Comparison of ENCODE assay signal across 10 mouse cellular contexts in genomic region chr8:117333619-117334018, GRCm38 (mm10).
DNase-seq lines count a peak whose midpoint lies in the region; ATAC-seq lines count a peak whose summit lies in the region.
"Had no signal": no experiment of that assay in that cellular context is flagged by ENCODE, and none has a peak within 500 bp of the region (broad histone marks: within the 10 kb centered on the region; RNA-seq: fewer than 3 reads in every experiment).

No protein-coding gene starts in this region.

- H3K27ac ChIP-seq in embryonic facial prominence, embryonic 14.5 days (replicated peaks; ENCODE audit: low read depth, low read length), result peak overlapping the region; percentile 3; the same call in 1 of the 2 replicates
- peak overlapping the region; percentile 94 for H3K27ac ChIP-seq in stomach, embryonic 16.5 days (ENCODE audit: low read length)
- H3K27ac ChIP-seq: limb, embryonic 13.5 days had no signal

- no peaks in the 10 kb centered on the region for H3K27me3 ChIP-seq in embryonic facial prominence, embryonic 14.5 days (replicated peaks; ENCODE audit: control insufficient read depth, insufficient read depth, low read length)
- H3K27me3 ChIP-seq in stomach, embryonic 16.5 days (ENCODE audit: control insufficient read depth, insufficient read depth, low read length), result no peaks in the 10 kb centered on the region
- H3K27me3 ChIP-seq: limb, embryonic 13.5 days had no signal

- ATAC-seq in embryonic facial prominence, embryonic 14.5 days (ENCODE audit: low read depth), result no peak
- ATAC-seq in stomach, embryonic 16.5 days (ENCODE audit: insufficient read depth, low FRiP score), result peak; percentile 13; the same call in 1 of the 2 replicates
- ATAC-seq in CD4-positive, CD25-positive, alpha-beta regulatory T cell, adult 4 months, result no peak

- H3K4me2 ChIP-seq in embryonic facial prominence, embryonic 14.5 days (ENCODE audit: low read depth, low read length), result no peak overlapping the region
- H3K4me2 ChIP-seq in stomach, embryonic 16.5 days (ENCODE audit: low read depth, low read length), result peak overlapping the region; percentile 30
- H3K4me2 ChIP-seq: limb, embryonic 13.5 days had no signal

- WGBS in embryonic facial prominence, embryonic 14.5 days, result 35% methylated on average over 6 of the region's 6 CpGs
- WGBS in stomach, embryonic 16.5 days, result 48% methylated on average over 6 of the region's 6 CpGs

- H3K36me3 ChIP-seq in embryonic facial prominence, embryonic 14.5 days (ENCODE audit: control insufficient read depth, insufficient read depth, low read length), result no peaks in the 10 kb centered on the region
- H3K36me3 ChIP-seq in stomach, embryonic 16.5 days (ENCODE audit: control insufficient read depth, insufficient read depth, low read length), result no peaks in the 10 kb centered on the region
- H3K36me3 ChIP-seq: limb, embryonic 13.5 days had no signal

- no peaks in the 10 kb centered on the region for H3K9me3 ChIP-seq in embryonic facial prominence, embryonic 14.5 days (ENCODE audit: control insufficient read depth, low read length)
- H3K9me3 ChIP-seq in stomach, embryonic 16.5 days (replicated peaks; ENCODE audit: control insufficient read depth, low read length), result no peaks in the 10 kb centered on the region
- H3K9me3 ChIP-seq: limb, embryonic 13.5 days had no signal

- H3K9ac ChIP-seq in embryonic facial prominence, embryonic 14.5 days (ENCODE audit: low read depth, low read length), result no peak overlapping the region
- peak overlapping the region; percentile 34; the same call in 1 of the 2 replicates for H3K9ac ChIP-seq in stomach, embryonic 16.5 days (ENCODE audit: low read length)
- H3K9ac ChIP-seq: limb, embryonic 13.5 days had no signal

- H3K4me1 ChIP-seq in embryonic facial prominence, embryonic 14.5 days (ENCODE audit: control insufficient read depth, insufficient read depth, low read length), result peaks cover 40% of the 10 kb centered on the region
- H3K4me1 ChIP-seq in stomach, embryonic 16.5 days (ENCODE audit: control insufficient read depth, insufficient read depth, low read length), result peaks cover 70% of the 10 kb centered on the region

- peak; percentile 69 for DNase-seq in ovary, postnatal 36 days (ENCODE audit: low spot score)
- DNase-seq in ovary, postnatal 10 days (ENCODE audit: low spot score), result no peak
- DNase-seq in embryonic facial prominence, embryonic 14.5 days (ENCODE audit: low spot score), result no peak
- DNase-seq in kidney, postnatal 4 days, result peak; percentile 65 to 81
- no peak for DNase-seq in heart, adult 18-20 months
- no peak for DNase-seq in gastrocnemius, postnatal 4 days (ENCODE audit: low spot score in 2 of 2)

- no peak overlapping the region for H3K4me3 ChIP-seq in embryonic facial prominence, embryonic 14.5 days (ENCODE audit: low read depth, low read length)
- H3K4me3 ChIP-seq in stomach, embryonic 16.5 days (replicated peaks; ENCODE audit: low read length), result no peak overlapping the region
- H3K4me3 ChIP-seq: limb, embryonic 13.5 days; myocyte had no signal

Comparison
In these comparisons a context has a peak if more than half of its experiments do, and no peak if none do; other contexts are left out.
1. DNase-seq: peak in ovary, postnatal 36 days (single experiment) and kidney, postnatal 4 days (2 of 2); none in ovary, postnatal 10 days (single experiment), embryonic facial prominence, embryonic 14.5 days (single experiment), heart, adult 18-20 months (0 of 2) and gastrocnemius, postnatal 4 days (0 of 2).